Mouse (Mus musculus) liver, adult 2 months (tissue): ENCODE data around the gene Tyrobp.

ENCODE experiments used
- CTCF ChIP-seq: fragments of 200-500 bp; IDR thresholded peaks from 2 replicates; pipeline ENCODE4 v1.5.1; 2011; ENCODE audit warnings: low read depth, low read length, control low read depth
- POLR2A ChIP-seq: fragments of 200-500 bp; IDR thresholded peaks from 2 replicates; pipeline ENCODE4 v1.6.1; 2011; ENCODE audit warnings: low read length, control low read depth; ENCODE audit not compliant: insufficient read depth; ENCODE audit errors: extremely low read depth

DNA sequence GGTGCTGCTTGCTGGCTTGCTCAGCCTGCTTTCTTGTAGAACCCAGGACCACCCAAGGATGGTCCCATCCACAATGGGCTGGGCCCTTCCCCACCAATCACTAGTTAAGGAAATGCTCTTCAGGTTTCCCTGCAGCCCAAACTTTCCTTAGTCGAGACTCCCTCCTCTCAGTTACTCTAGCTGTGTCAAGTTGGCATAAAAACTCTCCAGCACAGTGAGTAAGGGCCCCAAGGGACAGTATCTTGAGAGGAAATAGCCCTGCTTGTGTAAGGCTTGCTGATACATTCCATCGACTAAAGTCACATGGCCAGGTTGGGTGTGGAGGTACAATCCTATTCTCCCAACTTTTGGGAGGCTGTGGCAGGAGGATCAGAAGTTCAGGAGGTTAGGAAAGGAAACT, 16.6 kb downstream of the Tyrobp start:
- TF ChIP-seq CTCF (no peak), POLR2A (no peak)
